Mouse (Mus musculus) lung, postnatal 36 days (tissue): ENCODE results near the gene Gm10273.
A peak's percentile ranks its signal among the peaks of the same experiment; 100 is the strongest.
"Not testable (repeated sequence)": the region's sequence is repeated elsewhere in the genome, so short reads cannot be mapped to it uniquely, and the experiment has no call there.

Experiments used
- DNase-seq: peaks from one replicate; pipeline ENCODE4 v3.0.0; 2022; ENCODE audit warnings: mixed read lengths

Gm10273 gene

DNA sequence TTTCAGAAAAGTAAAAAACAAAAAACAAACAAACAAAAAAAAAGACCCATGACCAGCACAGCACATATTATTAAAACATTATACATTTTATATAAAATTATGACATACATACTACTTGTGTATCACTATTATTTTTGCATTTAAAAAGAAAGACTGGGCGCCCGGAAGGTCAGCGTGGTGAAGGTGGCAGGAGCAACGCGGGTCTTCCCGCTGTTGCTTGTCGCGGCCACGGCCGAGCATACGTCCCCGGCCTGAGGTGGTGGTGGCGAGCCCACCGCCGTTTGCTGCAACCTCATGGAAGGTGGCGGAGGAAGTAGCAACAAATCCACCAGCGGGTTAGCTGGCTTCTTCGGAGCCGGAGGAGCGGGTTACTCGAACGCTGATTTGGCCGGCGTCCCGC lies at the start of gene Gm10273:
Gm10273 (plus strand) TSS at position 172 of the 400 bp plus-strand sequence.
- not testable (repeated sequence) for DNase-seq

DNA sequence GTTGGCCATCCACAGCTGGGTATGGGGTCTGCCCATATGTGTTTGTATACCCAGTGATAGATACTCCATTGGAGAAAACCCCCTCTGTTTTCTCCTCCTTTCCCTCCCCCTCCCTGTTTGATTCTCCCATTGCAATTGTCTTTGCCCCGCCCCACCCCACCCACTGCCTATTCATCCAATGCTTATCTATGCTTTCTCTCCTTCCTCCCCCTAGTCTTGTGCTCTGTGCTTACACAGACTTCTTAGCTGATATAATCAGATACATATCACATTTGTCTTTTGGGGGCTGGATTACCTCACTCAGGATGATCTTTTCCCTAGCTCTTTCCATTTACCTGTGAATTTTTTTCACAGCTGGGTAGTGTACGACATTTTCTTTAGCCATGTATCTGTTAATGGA lies 48.9 kb upstream of the Gm10273 start:
- no peak for DNase-seq

DNA sequence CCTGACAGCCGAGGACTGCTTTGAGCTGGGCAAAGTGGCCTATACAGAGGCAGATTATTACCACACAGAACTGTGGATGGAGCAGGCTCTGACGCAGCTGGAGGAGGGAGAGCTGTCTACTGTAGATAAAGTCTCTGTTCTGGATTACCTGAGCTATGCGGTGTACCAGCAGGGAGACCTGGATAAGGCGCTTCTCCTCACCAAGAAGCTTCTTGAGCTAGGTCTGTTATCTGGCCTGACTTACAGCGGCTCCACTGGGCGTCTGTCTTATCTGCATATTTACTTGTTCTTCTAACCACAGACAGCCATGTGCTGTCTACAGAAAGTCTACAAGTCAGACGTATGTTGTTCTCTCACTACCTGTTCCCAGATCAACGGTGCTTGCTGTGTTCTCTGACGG lies 47.2 kb upstream of the Gm10273 start:
- no peak for DNase-seq

DNA sequence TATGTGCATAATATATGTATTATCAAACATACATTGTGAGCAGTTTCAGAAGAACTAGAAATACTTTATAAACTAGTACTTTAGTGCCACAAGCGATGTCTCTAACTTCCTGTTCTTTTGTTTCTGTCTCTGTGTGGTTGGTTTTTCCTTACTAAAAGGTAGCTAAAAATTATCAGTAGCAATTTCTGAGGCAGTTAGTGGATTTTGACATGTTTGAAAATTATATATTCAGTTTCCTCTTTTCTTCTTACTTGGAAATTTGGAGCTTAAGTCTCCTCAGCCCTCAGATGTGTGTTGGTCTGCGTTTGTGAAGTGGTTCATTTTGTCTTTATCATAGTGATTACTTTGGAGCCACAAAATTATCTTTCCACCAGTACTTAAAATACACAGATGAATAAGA lies 45.9 kb upstream of the Gm10273 start:
- no peak for DNase-seq

DNA sequence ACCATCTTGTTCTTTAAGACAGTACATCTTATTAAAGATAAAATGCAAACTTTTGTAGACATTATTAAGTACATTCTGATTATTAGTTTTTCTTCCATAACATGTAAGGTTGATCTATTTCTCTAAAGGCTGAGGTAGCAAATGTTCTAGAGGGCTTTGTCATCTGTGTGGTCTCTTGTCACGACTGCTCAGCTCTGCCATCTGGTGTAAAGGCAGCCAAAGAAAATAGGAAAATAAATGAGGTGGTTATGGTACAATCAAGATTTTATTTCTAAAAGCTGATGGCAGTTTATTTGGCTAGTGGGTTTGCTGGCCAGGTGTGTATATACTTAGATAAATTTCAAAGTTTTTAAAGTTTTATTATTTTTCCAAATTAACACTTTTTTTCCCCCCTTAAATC lies 42.4 kb upstream of the Gm10273 start:
- DNase-seq: no peak

DNA sequence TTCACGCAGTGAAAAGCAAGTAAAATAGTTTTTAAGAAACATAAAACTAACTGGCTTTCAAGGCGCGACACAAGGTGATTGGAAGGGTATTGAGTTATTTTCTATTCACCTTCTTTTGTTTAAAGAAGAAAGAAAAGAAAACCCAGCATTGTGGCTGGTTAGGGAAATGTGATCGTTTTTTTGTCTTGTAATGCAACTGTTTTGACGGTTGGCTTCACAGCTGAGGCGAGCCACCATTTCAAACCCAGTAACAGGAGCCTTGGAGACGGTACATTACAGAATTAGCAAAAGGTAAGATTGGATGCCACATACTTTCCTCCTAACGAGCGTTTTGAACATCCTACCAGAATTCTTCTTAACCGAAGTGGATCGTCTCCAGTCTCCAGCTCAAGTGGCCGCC lies 41.3 kb upstream of the Gm10273 start:
- no peak for DNase-seq

DNA sequence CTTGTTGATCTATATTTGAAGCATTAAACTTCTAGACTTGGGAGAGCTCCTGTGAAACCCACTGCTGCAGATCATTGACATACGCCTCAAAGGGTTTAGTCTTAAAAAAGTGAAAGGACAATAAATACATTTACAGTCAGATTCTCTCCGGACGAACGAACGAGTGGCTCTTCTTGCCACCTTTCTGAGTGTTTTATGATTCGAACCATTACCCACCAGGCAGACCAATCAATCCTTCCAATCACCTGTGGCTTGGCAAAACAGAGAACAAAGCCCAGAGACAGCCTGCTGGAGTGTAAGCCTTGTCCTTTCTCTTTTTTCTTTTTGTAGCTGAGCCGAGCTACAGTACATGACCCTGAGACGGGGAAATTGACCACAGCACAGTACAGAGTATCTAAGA lies 40.4 kb upstream of the Gm10273 start:
- no peak for DNase-seq

DNA sequence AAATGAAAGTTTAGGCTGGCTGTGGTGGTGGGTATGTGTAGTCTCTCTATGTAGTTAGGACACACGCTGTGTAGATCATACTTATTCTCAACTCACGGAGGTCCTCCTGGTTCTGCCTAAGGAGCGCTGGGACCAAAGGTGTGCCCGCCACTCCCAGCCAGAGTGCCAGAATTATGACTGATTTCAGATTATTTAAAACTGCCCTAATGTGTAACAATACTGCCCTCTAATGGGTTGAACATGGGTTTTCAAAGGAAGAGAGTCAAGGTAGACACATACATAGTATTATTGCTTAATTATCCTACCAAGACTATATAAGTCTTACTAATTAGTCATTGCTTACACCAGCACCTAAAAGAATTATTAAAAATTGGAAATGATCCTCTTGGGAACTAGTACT lies 36.7 kb upstream of the Gm10273 start:
- DNase-seq: peak; percentile 36

DNA sequence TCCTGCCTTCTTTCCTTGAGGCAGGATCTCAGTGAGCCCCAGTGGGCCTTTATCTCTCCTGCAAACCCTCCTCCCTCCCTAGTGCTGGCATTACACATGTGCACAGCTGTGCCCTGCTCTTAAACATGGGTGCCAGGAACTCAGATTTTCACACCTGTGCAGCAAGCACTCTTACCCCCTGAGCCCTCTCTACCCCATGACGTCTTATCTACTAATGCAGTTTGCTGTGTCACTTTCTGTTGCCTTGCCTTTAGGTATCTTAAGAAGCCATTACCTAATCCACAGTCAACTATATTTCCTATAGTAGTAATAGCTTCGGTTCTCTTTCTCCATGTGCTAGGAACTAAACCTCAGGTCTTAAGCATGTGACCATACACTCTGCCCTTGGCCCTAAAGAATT lies 32.2 kb upstream of the Gm10273 start:
- DNase-seq: no peak

DNA sequence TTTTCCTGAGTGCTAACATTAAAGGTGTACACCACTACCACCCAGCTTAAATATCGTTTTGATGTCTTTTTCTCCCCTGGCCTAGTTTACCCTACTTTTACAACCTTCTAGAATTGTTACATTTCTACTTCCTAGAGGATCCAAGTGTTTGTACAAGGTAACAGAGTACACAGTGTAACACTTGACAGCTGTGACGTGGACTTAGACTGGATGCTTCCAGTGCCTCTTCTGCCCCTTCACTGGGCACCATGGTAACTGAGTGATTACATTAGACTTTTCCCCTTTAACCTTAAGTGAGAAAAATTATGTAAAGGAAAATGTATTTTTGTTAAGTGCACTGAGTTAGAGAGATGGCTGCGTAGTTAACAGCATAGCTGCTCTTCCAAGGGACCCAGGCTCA lies 30.9 kb upstream of the Gm10273 start:
- peak; percentile 86 for DNase-seq

DNA sequence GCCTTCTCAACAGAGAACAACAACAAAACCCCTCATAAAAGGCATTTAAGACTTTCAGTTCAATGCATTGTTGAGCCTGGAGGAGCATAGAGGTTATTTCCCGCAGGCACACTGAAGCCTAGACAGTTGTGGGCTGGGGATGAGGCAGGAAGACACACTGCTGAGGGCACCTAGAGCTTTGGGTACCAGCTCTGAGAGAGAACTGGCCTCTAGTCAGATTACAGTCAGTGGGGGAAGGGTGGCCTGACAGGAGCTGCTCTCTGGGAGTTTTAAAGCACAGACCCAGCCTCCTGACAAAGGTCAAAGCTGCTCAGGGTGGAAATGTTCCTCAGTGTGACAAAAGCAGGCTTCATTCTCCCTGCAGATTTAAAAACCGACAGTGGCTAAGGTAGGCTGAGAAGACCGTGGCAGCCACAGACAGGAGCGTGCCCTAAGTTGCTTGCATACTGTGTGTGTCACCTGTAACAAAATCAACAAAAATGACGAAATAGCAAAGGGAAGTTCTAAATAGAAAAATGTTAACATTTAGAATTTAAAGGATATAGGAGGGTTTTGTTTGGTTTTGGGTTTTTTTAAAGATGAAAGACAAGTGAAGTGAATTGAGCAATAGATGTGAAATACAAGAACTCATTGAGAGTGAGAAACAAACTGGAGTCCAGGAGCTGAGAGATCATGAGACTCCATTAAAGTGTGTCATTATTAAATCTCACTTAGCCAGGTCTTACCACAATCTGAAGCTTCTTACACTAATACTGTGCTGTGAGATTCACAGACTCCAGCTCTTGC lies 29.4 kb upstream of the Gm10273 start:
- peak; percentile 16 for DNase-seq

DNA sequence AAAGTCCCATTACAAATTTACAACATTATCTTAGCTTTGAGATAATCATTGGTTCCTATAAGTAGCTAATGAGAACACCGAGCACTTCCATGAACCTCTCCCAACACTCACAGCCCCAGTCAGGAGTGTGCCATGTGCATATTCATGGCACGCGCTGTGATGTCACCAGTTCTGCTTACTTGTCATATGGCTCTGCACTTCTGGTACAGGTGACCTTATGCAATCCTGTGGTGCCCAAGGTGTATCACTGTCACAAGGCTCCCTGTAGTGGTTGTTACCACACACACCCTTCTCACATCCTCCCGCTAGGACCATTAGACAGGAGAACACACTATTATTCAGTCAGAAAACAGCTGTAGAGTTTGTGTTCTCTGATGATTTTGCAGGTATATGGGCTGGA lies 28.7 kb upstream of the Gm10273 start:
- peak; percentile 54 for DNase-seq

DNA sequence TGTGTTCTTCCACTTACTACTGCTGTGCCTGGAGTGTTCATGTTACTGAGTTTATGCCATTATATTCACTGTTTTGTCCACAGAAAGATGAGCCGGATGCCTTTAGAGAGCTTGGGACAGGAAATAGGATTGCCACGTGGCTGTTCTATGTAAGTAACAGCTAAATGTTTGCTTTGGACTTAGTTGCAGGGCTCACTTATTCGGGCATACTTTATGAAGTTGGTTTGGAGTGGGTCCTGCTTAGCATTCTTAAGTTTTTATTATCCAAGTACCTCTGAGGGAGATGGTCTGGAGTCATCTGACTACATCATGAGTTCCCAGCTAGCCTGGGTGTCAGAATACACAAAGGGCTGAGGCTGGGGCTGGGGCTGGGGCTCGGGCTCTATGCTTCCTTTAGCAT lies 28.2 kb upstream of the Gm10273 start:
- DNase-seq: peak; percentile 56

DNA sequence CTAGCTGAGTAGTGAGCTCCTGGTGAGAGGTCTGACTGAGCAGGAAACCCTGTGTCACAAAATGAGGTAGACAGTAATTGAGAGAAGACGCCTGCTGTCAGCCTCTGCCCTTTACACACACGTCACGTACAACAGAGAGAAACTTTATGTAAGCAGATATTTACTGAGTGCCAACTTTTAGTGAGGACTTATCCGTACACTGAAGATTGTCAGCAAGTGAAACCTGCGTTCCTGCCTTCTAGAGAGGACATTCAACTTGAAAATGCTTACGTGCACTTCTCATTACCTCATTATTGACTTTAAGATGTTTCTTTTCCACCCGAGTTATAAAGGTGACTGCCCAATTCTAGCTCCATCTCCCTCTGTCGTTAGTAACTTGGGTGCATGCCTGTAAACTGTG lies 26.7 kb upstream of the Gm10273 start:
- peak; percentile 35 for DNase-seq

DNA sequence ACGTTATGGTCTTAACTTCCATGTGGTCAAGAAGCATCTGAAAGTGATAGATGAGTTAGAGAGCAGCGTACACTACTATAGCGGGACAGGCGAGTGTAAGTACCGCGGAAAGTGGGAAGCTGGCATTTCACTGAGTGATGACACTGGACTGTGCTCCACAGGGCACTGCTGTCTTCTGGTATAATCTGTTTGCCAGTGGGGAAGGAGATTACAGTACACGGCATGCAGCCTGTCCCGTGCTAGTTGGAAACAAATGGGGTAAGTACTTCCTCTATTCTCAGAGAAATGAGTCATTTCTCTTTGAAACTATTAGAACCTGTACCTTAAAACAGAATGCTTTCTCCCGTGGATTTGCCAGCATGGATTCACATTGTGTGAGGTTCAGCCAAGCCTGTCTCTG lies 26.0 kb upstream of the Gm10273 start:
- no peak for DNase-seq

DNA sequence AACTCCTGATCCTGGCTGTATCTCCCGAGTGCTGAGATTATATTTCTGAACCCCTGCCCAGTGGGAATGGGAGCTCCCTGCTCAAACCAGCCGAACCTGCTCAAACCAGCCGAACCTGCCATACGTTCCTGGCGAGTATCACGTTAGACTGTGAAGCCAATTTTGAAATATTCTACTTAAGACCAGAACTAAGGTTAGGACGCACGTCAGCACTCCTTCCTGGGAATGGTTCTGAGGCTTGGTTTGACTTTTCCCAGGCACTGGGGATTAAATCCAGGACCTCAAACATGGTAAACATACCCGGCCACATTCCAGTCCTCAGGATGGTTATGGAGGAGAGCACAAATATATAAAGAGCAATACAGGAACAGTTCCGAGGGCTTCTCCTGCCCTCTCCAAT lies 17.5 kb upstream of the Gm10273 start:
- peak; percentile 28 for DNase-seq

DNA sequence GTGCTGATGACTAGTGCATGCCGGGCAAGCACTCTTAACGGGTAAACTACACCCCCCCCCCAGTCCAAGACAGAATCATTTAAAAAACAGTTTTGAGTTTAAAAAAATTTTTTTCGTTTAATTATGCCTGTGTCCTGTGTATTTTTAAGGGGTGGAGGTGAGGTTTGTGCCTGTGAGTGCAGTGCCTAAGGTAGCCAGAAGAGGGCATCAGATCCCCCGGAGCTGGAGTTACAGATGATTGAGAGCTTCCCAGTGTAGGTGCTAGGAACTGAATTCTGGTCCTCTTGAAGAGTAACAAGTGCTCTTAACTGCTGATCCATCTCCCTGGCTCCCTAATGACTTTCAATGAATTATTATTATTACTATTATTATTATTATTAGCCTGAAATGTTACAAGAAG lies 16.7 kb upstream of the Gm10273 start:
- no peak for DNase-seq

DNA sequence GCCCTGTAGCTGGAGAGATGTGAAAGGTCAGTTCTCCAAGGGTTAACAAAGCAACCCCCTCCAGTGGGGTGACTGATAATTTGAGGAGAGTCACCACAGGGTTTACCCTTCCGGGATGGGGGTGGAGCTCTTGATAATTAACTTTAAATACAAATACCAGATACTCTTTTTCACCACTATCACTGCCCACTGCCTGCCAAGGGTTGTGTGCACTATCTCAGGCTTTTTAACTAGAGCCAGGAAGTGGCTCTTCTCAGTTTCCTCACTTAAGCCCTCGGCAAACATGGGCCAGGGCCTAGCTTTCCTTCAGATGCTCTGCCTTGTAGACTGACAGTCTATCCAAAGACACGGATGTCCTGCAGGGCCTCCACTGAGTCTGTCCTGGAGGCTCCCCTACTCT lies 15.5 kb upstream of the Gm10273 start:
- DNase-seq: no peak

DNA sequence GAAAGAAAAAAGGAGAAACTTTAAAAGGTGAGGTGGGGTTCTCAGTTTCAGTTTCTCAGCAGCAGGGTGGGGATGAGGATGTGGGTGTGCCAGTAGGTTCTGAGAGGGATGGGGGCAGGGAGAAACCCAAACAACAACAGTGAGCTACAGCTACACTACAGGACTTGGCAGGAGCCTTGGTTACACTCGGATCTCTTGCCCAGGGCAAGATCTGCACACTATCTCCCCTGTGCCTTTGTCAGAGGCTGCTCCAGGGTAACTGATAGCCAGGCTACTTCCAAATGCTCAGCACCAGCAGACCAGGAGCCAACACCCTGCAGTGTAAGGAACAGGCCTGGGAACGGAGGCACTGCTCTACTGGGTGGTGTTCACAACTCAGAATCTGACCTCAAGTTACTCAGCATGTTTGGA lies 15.0 kb upstream of the Gm10273 start:
- DNase-seq: no peak

DNA sequence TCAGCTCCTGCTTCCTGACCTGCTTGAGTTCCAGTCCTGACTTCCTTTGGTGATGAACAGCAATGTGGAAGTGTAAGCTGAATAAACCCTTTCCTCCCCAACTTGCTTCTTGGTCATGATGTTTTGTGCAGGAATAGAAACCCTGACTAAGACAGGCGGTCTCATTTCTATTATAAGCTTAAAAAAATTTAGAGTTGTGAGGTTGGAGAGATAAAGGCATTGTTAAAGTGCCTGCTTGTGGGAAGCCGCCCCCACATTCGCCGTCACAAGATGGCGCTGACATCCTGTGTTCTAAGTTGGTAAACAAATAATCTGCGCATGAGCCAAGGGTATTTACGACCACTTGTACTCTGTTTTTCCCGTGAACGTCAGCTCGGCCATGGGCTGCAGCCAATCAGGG lies 13.9 kb upstream of the Gm10273 start:
- not testable (repeated sequence) for DNase-seq

DNA sequence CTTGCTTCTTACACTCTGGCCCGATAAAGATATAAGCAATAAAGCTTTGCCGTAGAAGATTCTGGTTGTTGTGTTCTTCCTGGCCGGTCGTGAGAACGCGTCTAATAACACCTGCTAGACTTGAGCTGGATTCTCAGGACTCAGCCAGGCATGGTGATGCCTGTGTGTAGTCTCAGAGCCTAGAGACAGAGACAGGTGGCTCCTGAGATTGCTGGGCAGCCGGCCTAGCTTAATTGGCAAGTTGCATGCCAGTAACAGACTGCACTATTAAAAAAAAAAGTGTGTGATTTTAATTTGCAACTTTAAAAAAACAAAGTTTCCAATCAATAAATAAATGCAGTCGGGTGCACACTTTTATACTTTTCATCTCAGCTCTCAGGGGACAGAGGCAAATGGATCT lies 8.5 kb upstream of the Gm10273 start:
- DNase-seq: no peak

DNA sequence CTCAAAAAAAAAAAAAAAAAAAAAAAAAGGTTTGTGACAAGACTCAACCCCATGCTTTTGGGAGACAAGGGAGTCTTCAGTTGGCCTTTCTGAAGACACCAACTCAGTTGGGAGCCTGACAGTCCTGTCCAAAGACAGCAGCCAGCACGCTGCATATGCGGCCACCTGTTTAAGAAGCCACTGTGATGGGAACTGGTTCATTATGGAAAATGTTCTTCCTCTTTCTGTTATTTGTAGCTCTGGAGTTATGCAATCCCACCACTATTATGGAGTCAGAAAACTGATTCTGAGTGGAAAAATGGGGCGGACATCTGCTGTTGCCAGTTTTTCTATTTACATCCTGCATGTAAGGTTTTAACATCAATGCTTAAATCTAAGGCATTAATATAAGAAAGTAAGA lies 5.8 kb upstream of the Gm10273 start:
- no peak for DNase-seq

DNA sequence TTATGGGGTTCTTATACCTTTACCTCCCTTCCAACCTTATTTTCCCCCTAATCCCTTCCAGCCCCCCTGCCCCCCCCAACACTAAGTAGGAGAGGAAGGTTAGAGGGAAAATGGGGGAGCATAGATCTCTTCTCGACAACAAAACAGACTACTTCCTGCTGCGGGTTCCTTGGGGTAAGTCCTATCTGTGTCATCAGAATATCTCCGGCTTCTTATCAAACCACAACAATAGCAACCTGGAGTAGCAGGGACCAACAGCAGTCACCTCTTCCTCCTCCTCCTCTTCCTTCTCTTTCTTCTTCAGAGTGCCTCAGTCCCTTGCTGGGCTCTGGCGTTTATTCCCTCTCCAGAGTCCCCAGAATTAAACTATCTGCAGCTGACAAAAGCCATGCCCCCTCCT lies 3.5 kb upstream of the Gm10273 start:
- no peak for DNase-seq

DNA sequence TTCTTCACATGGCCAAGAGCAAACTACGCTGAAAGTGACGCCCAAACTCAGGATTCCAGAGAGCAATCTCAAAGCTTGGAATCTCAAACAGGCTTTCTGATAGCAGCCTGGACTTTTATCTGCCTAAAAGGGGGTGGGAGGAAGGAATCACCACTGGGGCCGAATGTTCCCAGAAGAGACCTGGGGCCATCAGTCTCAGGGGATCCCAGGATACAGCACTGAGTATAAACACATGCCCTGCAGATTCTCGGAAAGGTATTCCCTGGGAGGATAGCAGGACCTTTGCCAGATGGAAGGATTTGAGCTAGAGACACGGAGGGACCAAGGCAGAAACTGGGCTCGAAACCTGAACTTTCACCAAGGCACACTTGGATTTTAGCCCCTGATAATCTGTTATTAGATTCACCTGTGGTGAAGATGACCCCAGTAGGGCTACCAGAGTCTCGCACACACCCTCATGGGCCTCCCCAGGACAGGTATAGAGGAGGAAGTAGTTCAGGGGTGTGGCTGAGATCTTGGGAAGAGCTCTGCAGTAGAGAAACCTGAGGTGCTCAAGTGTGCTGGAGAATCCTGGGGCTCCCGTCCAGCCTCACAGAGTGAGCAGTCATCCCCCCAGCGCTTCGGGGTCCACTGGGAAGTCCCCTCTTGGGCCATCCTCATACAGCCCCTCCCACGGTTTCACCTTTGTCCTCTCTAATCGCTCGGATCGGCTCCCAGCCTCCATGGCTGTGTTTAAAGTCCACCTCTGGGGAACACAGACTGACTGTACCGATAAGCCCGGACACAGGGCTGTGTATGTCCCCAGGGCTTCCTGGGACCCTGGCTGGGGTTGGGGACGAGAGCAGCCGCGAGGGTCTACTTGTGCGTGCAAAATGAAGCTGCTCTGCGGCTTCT lies 7.7 kb downstream of the Gm10273 start, which contains the start of gene Pla2g12b:
Pla2g12b (plus strand) TSS at position 762 of the 894 bp plus-strand sequence.
- no peak for DNase-seq
